Mouse (Mus musculus): ENCODE results near the gene Atp13a4.

GRCm38 (mm10) chr16:29533641-29534040 is 11.0 kb downstream of the Atp13a4 start:
- TF ChIP-seq CTCF (IDR thresholded peaks at IDR 0.05; ENCODE audit: borderline replicate concordance, control insufficient read depth, extremely low read depth, insufficient read depth, low read length, poor library complexity) (no peak), POLR2A (IDR thresholded peaks at IDR 0.05; ENCODE audit: control insufficient read depth, extremely low read depth, insufficient read depth, low read length, poor library complexity) (no peak)
